8 mouse cellular contexts compared by ENCODE assay signal in the genomic region with DNA sequence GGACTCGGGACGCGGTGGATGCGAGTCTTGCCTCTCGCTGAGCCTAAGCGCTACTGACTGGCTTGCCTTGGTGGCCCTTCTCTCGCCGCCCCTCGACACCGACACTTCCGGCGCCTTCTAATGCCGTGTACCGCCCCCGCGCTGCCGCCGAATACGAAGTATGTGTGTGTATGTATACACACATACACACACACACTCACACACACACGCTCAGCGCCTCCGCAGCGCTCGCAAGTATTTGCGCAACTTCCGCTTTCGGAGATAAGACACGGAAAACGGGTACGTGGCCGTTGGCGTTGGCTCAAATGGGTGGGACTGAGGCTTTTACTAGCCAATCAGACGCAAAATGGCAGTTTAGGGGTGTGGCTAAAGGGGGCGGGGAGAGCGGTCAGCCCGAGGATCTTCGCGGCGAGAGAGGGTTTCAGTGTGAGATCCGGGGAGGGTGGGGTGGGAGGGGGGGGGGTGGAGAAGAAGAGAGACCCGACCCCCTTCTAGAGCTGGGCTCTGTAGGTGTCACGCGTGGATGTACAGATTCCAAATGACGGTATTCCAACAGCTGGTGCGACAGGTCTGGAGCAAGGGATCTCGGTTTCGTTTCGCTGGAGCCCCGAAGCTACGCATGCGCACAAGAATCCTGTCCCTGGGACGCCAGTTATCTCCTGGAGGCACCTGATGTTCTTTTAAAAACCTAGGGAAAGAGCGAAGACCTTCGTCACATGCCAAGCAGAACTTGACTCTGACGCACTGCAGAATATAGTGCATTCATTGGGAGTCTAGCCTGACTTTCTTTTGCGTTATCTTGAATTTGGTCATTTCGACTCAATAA. TPM values are rescaled to one million over a fixed set of nuclear protein-coding genes. Genes with fewer than 3 reads are reported as not detected.
DNase-seq lines count a peak whose midpoint lies in the region; ATAC-seq lines count a peak whose summit lies in the region.

Spty2d1 (minus strand) TSS at position 244 of the 826 bp plus-strand sequence.

- H3K27ac ChIP-seq in forebrain, embryonic 14.5 days (ENCODE audit: low read depth, low read length), result peak within 1 kb of the TSS; percentile 82
- peak within 1 kb of the TSS; percentile 89 for H3K27ac ChIP-seq in neural tube, embryonic 15.5 days (replicated peaks)

- H3K4me1 ChIP-seq in forebrain, embryonic 14.5 days (ENCODE audit: control insufficient read depth, insufficient read depth, low read length), result peaks cover 23% of the 10 kb centered on the region
- H3K4me1 ChIP-seq in neural tube, embryonic 15.5 days, result peaks cover 48% of the 10 kb centered on the region

- peak within 1 kb of the TSS; percentile 78 for H3K9ac ChIP-seq in forebrain, embryonic 14.5 days (ENCODE audit: low read length)
- peak within 1 kb of the TSS; percentile 72 for H3K9ac ChIP-seq in neural tube, embryonic 15.5 days (replicated peaks)

- H3K9me3 ChIP-seq in forebrain, embryonic 14.5 days (replicated peaks; ENCODE audit: control insufficient read depth, low read length), result no peaks in the 10 kb centered on the region
- H3K9me3 ChIP-seq in neural tube, embryonic 15.5 days (replicated peaks), result no peaks in the 10 kb centered on the region

- peak within 1 kb of the TSS; percentile 86 for H3K4me2 ChIP-seq in forebrain, embryonic 14.5 days (ENCODE audit: low read length)
- H3K4me2 ChIP-seq in neural tube, embryonic 15.5 days, result peak within 1 kb of the TSS; percentile 87

- H3K36me3 ChIP-seq in forebrain, embryonic 14.5 days (ENCODE audit: control insufficient read depth, insufficient read depth, low read length), result no peaks in the 10 kb centered on the region
- no peaks in the 10 kb centered on the region for H3K36me3 ChIP-seq in neural tube, embryonic 15.5 days

- H3K27me3 ChIP-seq in forebrain, embryonic 14.5 days (replicated peaks; ENCODE audit: control insufficient read depth, insufficient read depth, low read length), result no peaks in the 10 kb centered on the region
- H3K27me3 ChIP-seq in neural tube, embryonic 15.5 days (replicated peaks), result no peaks in the 10 kb centered on the region

- peak within 1 kb of the TSS; percentile 69 for H3K4me3 ChIP-seq in forebrain, embryonic 14.5 days (ENCODE audit: low read depth, low read length)
- peak within 1 kb of the TSS; percentile 76 for H3K4me3 ChIP-seq in neural tube, embryonic 15.5 days (replicated peaks)

- 2% methylated on average over 56 of the region's 57 CpGs for WGBS in forebrain, embryonic 14.5 days
- 1% methylated on average over 57 of the region's 57 CpGs for WGBS in neural tube, embryonic 15.5 days

- DNase-seq in ES-CJ7 (ENCODE audit: low read depth, low spot score), result peak; percentile 98
- peak; percentile 99 for DNase-seq in cerebellum, adult 11 months
- DNase-seq in forebrain, embryonic 14.5 days (ENCODE audit: low spot score), result peak; percentile 100
- peak; percentile 97 to 99 for DNase-seq in heart, postnatal 14 days
- DNase-seq in layer of hippocampus, adult 11-12 months (ENCODE audit: low spot score), result peak; percentile 99
- DNase-seq in lung, adult 18-20 months, result peak; percentile 99
- DNase-seq in testis, postnatal 14 days (ENCODE audit: low spot score), result peak; percentile 96

- peak; percentile 96 for ATAC-seq in forebrain, embryonic 14.5 days
- peak; percentile 95 for ATAC-seq in neural tube, embryonic 15.5 days (ENCODE audit: low FRiP score)

- intact Hi-C loops in heart, postnatal 14 days (cut with DNase I), result loop anchor here (5.0 to 10.0 kb wide), 3 partner anchors 161 to 294 kb away; partner anchors contain the start of genes Gtf2h1, Hps5, Saa3 and Saal1

RNA-seq across cellular contexts. Expression of gene Spty2d1, which starts in this region (rescaled TPM):
- polyA plus RNA-seq in forebrain, embryonic 14.5 days (2014; fragmentation: Nextera tagmentation; extraction: Ambion mirVana), result 7.8 and 9.3 TPM in 2 replicates
- total RNA-seq in heart, postnatal 14 days (2021), result 10 to 100 TPM; 10.2 to 11.1 TPM
- 7.3 and 8.7 TPM in 2 replicates for polyA plus RNA-seq in neural tube, embryonic 15.5 days (2015; fragmentation: Nextera tagmentation; extraction: Ambion mirVana)

Comparison
In these comparisons a context has a peak if more than half of its experiments do, and no peak if none do; other contexts are left out.
1. Peak in every context shown above with its lines: DNase-seq, ATAC-seq, H3K4me3 ChIP-seq and H3K27ac ChIP-seq.